Comparison of ENCODE assay signal across 9 mouse cellular contexts in genomic region chr13:88820686-88821308, GRCm38 (mm10). TPM values are rescaled to one million over a fixed set of nuclear protein-coding genes. Genes with fewer than 3 reads are reported as not detected.
DNase-seq lines count a peak whose midpoint lies in the region; ATAC-seq and TF ChIP-seq lines count a peak whose summit lies in the region.
"Had no signal": no experiment of that assay in that cellular context is flagged by ENCODE, and none has a peak within 500 bp of the region (broad histone marks: within the 10 kb centered on the region; RNA-seq: fewer than 3 reads in every experiment).

No protein-coding gene starts in this region.

- 16% methylated on average over 5 of the region's 5 CpGs for WGBS in liver, embryonic 12.5 days (ENCODE audit: insufficient replicate concordance)

- intact Hi-C loops in gastrocnemius, adult 2 months (cut with DNase I): no loop called here

- peaks cover 40% of the 10 kb centered on the region for H3K27me3 ChIP-seq in liver, embryonic 12.5 days (replicated peaks)

- no peaks in the 10 kb centered on the region for H3K9me3 ChIP-seq in liver, embryonic 12.5 days (replicated peaks)

- no peak overlapping the region for H3K9ac ChIP-seq in liver, embryonic 12.5 days

- no peak for TF ChIP-seq CTCF in gastrocnemius, adult 2 months (IDR thresholded peaks at IDR 0.05)

- peak overlapping the region; percentile 67 for H3K4me2 ChIP-seq in liver, embryonic 12.5 days

- no peaks in the 10 kb centered on the region for H3K36me3 ChIP-seq in liver, embryonic 12.5 days

- H3K4me3 ChIP-seq in gastrocnemius, adult 2 months: peak overlapping the region; percentile 71; the same call in 1 of the 2 replicates
- peak overlapping the region; percentile 51; the same call in 1 of the 2 replicates for H3K4me3 ChIP-seq in liver, embryonic 12.5 days

- no peak for ATAC-seq in liver, embryonic 12.5 days

- H3K4me1 ChIP-seq in liver, embryonic 12.5 days: no peaks in the 10 kb centered on the region

- H3K27ac ChIP-seq in gastrocnemius, adult 2 months: no peak overlapping the region
- no peak overlapping the region for H3K27ac ChIP-seq in liver, embryonic 12.5 days

- no peak for DNase-seq in gastrocnemius, adult 2 months
- no peak for DNase-seq in gastrocnemius, adult 18-20 months (ENCODE audit: low spot score)
- DNase-seq in right cerebral cortex, adult 2 months (ENCODE audit: low spot score in 2 of 2): peak; percentile 19 to 28
- no peak for DNase-seq in right cerebral cortex, postnatal 25 days
- no peak for DNase-seq in spleen, postnatal 4 days (ENCODE audit: low spot score in 2 of 2)
- DNase-seq in thymus, postnatal 4 days: no peak
- no peak for DNase-seq in spleen, postnatal 14 days (ENCODE audit: low spot score in 2 of 2)

RNA-seq across cellular contexts. Expression of gene Edil3, which starts 0.5 kb away (rescaled TPM):
- total RNA-seq in gastrocnemius, adult 2 months (2021): under 1 TPM; 0.28 to 0.70 TPM
- under 1 TPM; 0.09 to 0.59 TPM for total RNA-seq in gastrocnemius, adult 18-20 months (2021)
- polyA plus RNA-seq in liver, embryonic 12.5 days (2016; fragmentation: Nextera tagmentation; extraction: Ambion mirVana): 0.56 and 0.62 TPM in 2 replicates
- total RNA-seq: common myeloid progenitor, adult 5-6 weeks had no signal

Comparison
In these comparisons a context has a peak if more than half of its experiments do, and no peak if none do; other contexts are left out.
1. DNase-seq: peak in right cerebral cortex, adult 2 months (2 of 2); none in gastrocnemius, adult 2 months (single experiment), gastrocnemius, adult 18-20 months (single experiment), right cerebral cortex, postnatal 25 days (single experiment), spleen, postnatal 4 days (0 of 2), thymus, postnatal 4 days (single experiment) and spleen, postnatal 14 days (0 of 2).